In the genomic region with DNA sequence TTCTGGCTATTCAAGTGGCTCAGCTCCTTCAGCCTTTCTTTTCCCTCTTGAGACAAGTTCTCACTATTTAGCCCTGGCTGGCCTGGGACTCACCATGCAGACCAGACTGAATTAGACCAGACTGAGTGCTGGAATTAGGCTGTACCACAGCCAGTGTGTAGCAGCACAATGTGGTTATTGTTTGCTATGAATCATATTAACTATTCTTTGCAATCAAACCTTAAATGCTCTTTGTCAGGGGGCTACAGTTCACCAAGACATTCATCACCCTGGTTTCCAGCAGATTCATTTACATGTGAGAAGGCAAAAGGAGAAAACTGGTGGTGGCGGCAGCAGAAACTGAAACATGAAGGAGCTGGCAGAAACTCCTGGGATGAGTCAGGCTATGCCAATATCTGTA, we compare ENCODE assay signal across 20 mouse cellular contexts. TPM values are rescaled to one million over a fixed set of nuclear protein-coding genes. Genes with fewer than 3 reads are reported as not detected.
DNase-seq lines count a peak whose midpoint lies in the region; ATAC-seq and TF ChIP-seq lines count a peak whose summit lies in the region.
"Had no signal": no experiment of that assay in that cellular context is flagged by ENCODE, and none has a peak within 500 bp of the region (broad histone marks: within the 10 kb centered on the region; RNA-seq: fewer than 3 reads in every experiment).

No protein-coding gene starts in this region.

- 54% methylated on average over 1 of the region's 1 CpGs for WGBS in midbrain, embryonic 12.5 days
- WGBS in midbrain, embryonic 15.5 days, result 23% methylated on average over 1 of the region's 1 CpGs
- WGBS in forebrain, embryonic 16.5 days, result 29% methylated on average over 1 of the region's 1 CpGs
- 33% methylated on average over 1 of the region's 1 CpGs for WGBS in midbrain, postnatal 0 days

- H3K4me2 ChIP-seq in midbrain, embryonic 12.5 days (replicated peaks), result no peak overlapping the region
- no peak overlapping the region for H3K4me2 ChIP-seq in midbrain, embryonic 15.5 days
- H3K4me2 ChIP-seq in forebrain, embryonic 16.5 days (ENCODE audit: low read length), result no peak overlapping the region
- no peak overlapping the region for H3K4me2 ChIP-seq in midbrain, postnatal 0 days (ENCODE audit: low read depth, low read length, poor library complexity, severe bottlenecking)
- H3K4me2 ChIP-seq: liver, embryonic 15.5 days; neural tube, embryonic 15.5 days had no signal

- no peak overlapping the region for H3K9ac ChIP-seq in midbrain, embryonic 12.5 days (replicated peaks)
- H3K9ac ChIP-seq in midbrain, embryonic 15.5 days, result no peak overlapping the region
- H3K9ac ChIP-seq in forebrain, embryonic 16.5 days (replicated peaks; ENCODE audit: low read depth, low read length), result no peak overlapping the region
- H3K9ac ChIP-seq in midbrain, postnatal 0 days (replicated peaks; ENCODE audit: low read length, poor library complexity, severe bottlenecking), result no peak overlapping the region
- H3K9ac ChIP-seq: liver, embryonic 15.5 days; neural tube, embryonic 15.5 days had no signal

- 0 out of 2 replicates have a peak, but pooled peaks cover 2% of the 10 kb centered on the region for H3K36me3 ChIP-seq in midbrain, embryonic 12.5 days
- 0 out of 2 replicates have a peak, but pooled peaks cover under 1% of the 10 kb centered on the region for H3K36me3 ChIP-seq in midbrain, embryonic 15.5 days (replicated peaks)
- no peaks in the 10 kb centered on the region for H3K36me3 ChIP-seq in forebrain, embryonic 16.5 days (ENCODE audit: control insufficient read depth, insufficient read depth)
- peaks cover 2% of the 10 kb centered on the region; the same call in 1 of the 2 replicates for H3K36me3 ChIP-seq in midbrain, postnatal 0 days (ENCODE audit: insufficient read depth, low read length)

- ATAC-seq in midbrain, embryonic 12.5 days (ENCODE audit: low FRiP score, low read depth), result peak; percentile 65
- ATAC-seq in midbrain, embryonic 15.5 days (replicated peaks), result no peak
- ATAC-seq in forebrain, embryonic 16.5 days, result peak; percentile 77
- no peak for ATAC-seq in midbrain, postnatal 0 days (ENCODE audit: low FRiP score)
- ATAC-seq: Patski had no signal

- H3K4me1 ChIP-seq in midbrain, embryonic 12.5 days, result peaks cover 19% of the 10 kb centered on the region
- peaks cover 17% of the 10 kb centered on the region; the same call in 1 of the 2 replicates for H3K4me1 ChIP-seq in midbrain, embryonic 15.5 days
- H3K4me1 ChIP-seq in forebrain, embryonic 16.5 days (replicated peaks; ENCODE audit: control insufficient read depth, insufficient read depth, low read length), result peaks cover 12% of the 10 kb centered on the region
- H3K4me1 ChIP-seq in midbrain, postnatal 0 days (ENCODE audit: insufficient read depth, low read length), result no peaks in the 10 kb centered on the region
- H3K4me1 ChIP-seq: liver, embryonic 15.5 days had no signal

- H3K27me3 ChIP-seq in midbrain, embryonic 12.5 days, result no peaks in the 10 kb centered on the region
- no peaks in the 10 kb centered on the region for H3K27me3 ChIP-seq in midbrain, embryonic 15.5 days (replicated peaks)
- H3K27me3 ChIP-seq in forebrain, embryonic 16.5 days (replicated peaks; ENCODE audit: control insufficient read depth, insufficient read depth, low read length), result no peaks in the 10 kb centered on the region
- H3K27me3 ChIP-seq in midbrain, postnatal 0 days (ENCODE audit: insufficient read depth, low read length), result no peaks in the 10 kb centered on the region
- H3K27me3 ChIP-seq: liver, embryonic 15.5 days; neural tube, embryonic 15.5 days; Patski had no signal

- TF ChIP-seq CTCF in brain, embryonic 14.5 days (IDR thresholded peaks at IDR 0.05; ENCODE audit: borderline replicate concordance, extremely low read depth, insufficient read depth, insufficient read length), result no peak
- TF ChIP-seq CTCF in midbrain, postnatal 0 days (IDR thresholded peaks at IDR 0.05), result no peak

- peak; percentile 76 for DNase-seq in brain, embryonic 14.5 days (ENCODE audit: low read depth)
- DNase-seq in midbrain, postnatal 0 days (ENCODE audit: low spot score), result peak; percentile 36
- no peak for DNase-seq in urinary bladder, postnatal 25 days (ENCODE audit: low spot score)
- no peak for DNase-seq in kidney, adult 11 months
- DNase-seq: cerebellum, adult 18-20 months; kidney, adult 2 months; retina, postnatal 1 day; thymus, adult 18-20 months had no signal

- no peaks in the 10 kb centered on the region for H3K9me3 ChIP-seq in midbrain, embryonic 12.5 days
- H3K9me3 ChIP-seq in midbrain, embryonic 15.5 days, result no peaks in the 10 kb centered on the region
- no peaks in the 10 kb centered on the region for H3K9me3 ChIP-seq in forebrain, embryonic 16.5 days (ENCODE audit: control insufficient read depth, low read length)
- no peaks in the 10 kb centered on the region for H3K9me3 ChIP-seq in midbrain, postnatal 0 days (ENCODE audit: low read length)
- H3K9me3 ChIP-seq: liver, embryonic 15.5 days; neural tube, embryonic 15.5 days had no signal

- no peak for TF ChIP-seq POLR2A in brain, embryonic 14.5 days (IDR thresholded peaks at IDR 0.05; ENCODE audit: borderline replicate concordance, extremely low read depth, insufficient read depth, insufficient read length, poor library complexity, severe bottlenecking)

- peak overlapping the region; percentile 58 for H3K27ac ChIP-seq in midbrain, embryonic 12.5 days (replicated peaks)
- no peak overlapping the region for H3K27ac ChIP-seq in midbrain, embryonic 15.5 days
- H3K27ac ChIP-seq in forebrain, embryonic 16.5 days (ENCODE audit: low read length), result no peak overlapping the region
- no peak overlapping the region for H3K27ac ChIP-seq in midbrain, postnatal 0 days (ENCODE audit: low read depth, low read length)
- H3K27ac ChIP-seq: liver, embryonic 15.5 days; neural tube, embryonic 15.5 days had no signal

- H3K4me3 ChIP-seq in midbrain, embryonic 12.5 days, result no peak overlapping the region
- H3K4me3 ChIP-seq in midbrain, embryonic 15.5 days, result no peak overlapping the region
- H3K4me3 ChIP-seq in forebrain, embryonic 16.5 days (replicated peaks; ENCODE audit: low read length), result no peak overlapping the region
- H3K4me3 ChIP-seq in midbrain, postnatal 0 days (ENCODE audit: low read depth, low read length), result no peak overlapping the region
- H3K4me3 ChIP-seq: liver, embryonic 15.5 days; neural tube, embryonic 15.5 days had no signal

RNA-seq across cellular contexts. Expression of gene Cpne1, which starts 22.0 kb away (rescaled TPM):
- polyA plus RNA-seq in midbrain, embryonic 12.5 days (2016; fragmentation: Nextera tagmentation; extraction: Ambion mirVana), result 53.2 and 55.5 TPM in 2 replicates
- 27.5 and 29.6 TPM in 2 replicates for polyA plus RNA-seq in midbrain, embryonic 15.5 days (2015; fragmentation: Nextera tagmentation; extraction: Ambion mirVana)
- 78.8 and 96.1 TPM in 2 replicates for polyA plus RNA-seq in brain, embryonic 14.5 days (2012; rRNA removed)
- 28.9 and 30.4 TPM in 2 replicates for polyA plus RNA-seq in forebrain, embryonic 16.5 days (2015; fragmentation: Nextera tagmentation; extraction: Ambion mirVana)
- total RNA-seq in midbrain, postnatal 0 days (2014; rRNA removed), result 30.0 and 34.1 TPM in 2 replicates
- polyA plus RNA-seq in midbrain, postnatal 0 days (2015; fragmentation: Nextera tagmentation; extraction: Ambion mirVana), result 13.7 and 13.8 TPM in 2 replicates

RNA-seq across cellular contexts. Expression of gene Rbm12, which starts 22.0 kb away (rescaled TPM):
- 47.4 and 49.5 TPM in 2 replicates for polyA plus RNA-seq in midbrain, embryonic 12.5 days (2016; fragmentation: Nextera tagmentation; extraction: Ambion mirVana)
- polyA plus RNA-seq in midbrain, embryonic 15.5 days (2015; fragmentation: Nextera tagmentation; extraction: Ambion mirVana), result 25.8 and 26.6 TPM in 2 replicates
- polyA plus RNA-seq in brain, embryonic 14.5 days (2012; rRNA removed), result 25.9 and 36.7 TPM in 2 replicates
- 37.6 and 38.8 TPM in 2 replicates for polyA plus RNA-seq in forebrain, embryonic 16.5 days (2015; fragmentation: Nextera tagmentation; extraction: Ambion mirVana)
- 29.2 and 33.2 TPM in 2 replicates for total RNA-seq in midbrain, postnatal 0 days (2014; rRNA removed)
- polyA plus RNA-seq in midbrain, postnatal 0 days (2015; fragmentation: Nextera tagmentation; extraction: Ambion mirVana), result 17.2 and 19.8 TPM in 2 replicates

RNA-seq across cellular contexts. Expression of gene Spag4, which starts 24.8 kb away (rescaled TPM):
- polyA plus RNA-seq in midbrain, embryonic 12.5 days (2016; fragmentation: Nextera tagmentation; extraction: Ambion mirVana), result 8.6 and 8.9 TPM in 2 replicates
- 7.6 and 8.0 TPM in 2 replicates for polyA plus RNA-seq in midbrain, embryonic 15.5 days (2015; fragmentation: Nextera tagmentation; extraction: Ambion mirVana)
- 8.8 and 12.1 TPM in 2 replicates for polyA plus RNA-seq in brain, embryonic 14.5 days (2012; rRNA removed)
- polyA plus RNA-seq in forebrain, embryonic 16.5 days (2015; fragmentation: Nextera tagmentation; extraction: Ambion mirVana), result 5.2 and 7.5 TPM in 2 replicates
- 8.1 and 15.2 TPM in 2 replicates for total RNA-seq in midbrain, postnatal 0 days (2014; rRNA removed)
- polyA plus RNA-seq in midbrain, postnatal 0 days (2015; fragmentation: Nextera tagmentation; extraction: Ambion mirVana), result 8.1 and 8.4 TPM in 2 replicates

RNA-seq across cellular contexts. Expression of gene Fer1l4, which starts 37.1 kb away (rescaled TPM):
- polyA plus RNA-seq in midbrain, embryonic 12.5 days (2016; fragmentation: Nextera tagmentation; extraction: Ambion mirVana), result not detected in 2 replicates
- 0.13 TPM in 1 of 2 replicates, not detected in the other for polyA plus RNA-seq in midbrain, embryonic 15.5 days (2015; fragmentation: Nextera tagmentation; extraction: Ambion mirVana)
- polyA plus RNA-seq in brain, embryonic 14.5 days (2012; rRNA removed), result 0.06 and 0.07 TPM in 2 replicates
- not detected in 2 replicates for polyA plus RNA-seq in forebrain, embryonic 16.5 days (2015; fragmentation: Nextera tagmentation; extraction: Ambion mirVana)
- 0.19 TPM in 1 of 2 replicates, not detected in the other for total RNA-seq in midbrain, postnatal 0 days (2014; rRNA removed)
- polyA plus RNA-seq in midbrain, postnatal 0 days (2015; fragmentation: Nextera tagmentation; extraction: Ambion mirVana), result not detected in 2 replicates
- total RNA-seq: common myeloid progenitor, adult 5-6 weeks; hematopoietic stem cell, adult 5-6 weeks; monocyte, adult 5-6 weeks had no signal
- polyA plus RNA-seq: embryonic facial prominence, embryonic 14.5 days; heart, embryonic 14.5 days; limb, embryonic 11.5 days; liver, embryonic 15.5 days; Patski had no signal

RNA-seq across cellular contexts. Expression of gene Gm28036, which starts 37.1 kb away (rescaled TPM):
- polyA plus RNA-seq in midbrain, embryonic 12.5 days (2016; fragmentation: Nextera tagmentation; extraction: Ambion mirVana), result 24.0 and 33.3 TPM in 2 replicates
- 15.6 and 20.9 TPM in 2 replicates for polyA plus RNA-seq in midbrain, embryonic 15.5 days (2015; fragmentation: Nextera tagmentation; extraction: Ambion mirVana)
- 13.2 and 13.9 TPM in 2 replicates for polyA plus RNA-seq in brain, embryonic 14.5 days (2012; rRNA removed)
- polyA plus RNA-seq in forebrain, embryonic 16.5 days (2015; fragmentation: Nextera tagmentation; extraction: Ambion mirVana), result 20.7 and 28.6 TPM in 2 replicates
- 54.1 and 56.8 TPM in 2 replicates for total RNA-seq in midbrain, postnatal 0 days (2014; rRNA removed)
- 10.1 and 10.8 TPM in 2 replicates for polyA plus RNA-seq in midbrain, postnatal 0 days (2015; fragmentation: Nextera tagmentation; extraction: Ambion mirVana)

Comparison
In these comparisons a context has a peak if more than half of its experiments do, and no peak if none do; other contexts are left out.
1. ATAC-seq: peak in midbrain, embryonic 12.5 days (single experiment) and forebrain, embryonic 16.5 days (single experiment); none in midbrain, embryonic 15.5 days (single experiment) and midbrain, postnatal 0 days (single experiment).
2. DNase-seq: peak in brain, embryonic 14.5 days (single experiment) and midbrain, postnatal 0 days (single experiment); none in urinary bladder, postnatal 25 days (single experiment) and kidney, adult 11 months (single experiment).